Mouse (Mus musculus) neural tube, embryonic 10.5 days (tissue): Measurements from ENCODE around the gene Gbx2.

Experiments used
- DNase-seq: peaks from one replicate; pipeline ENCODE4 v3.0.0-alpha.2; 2017; ENCODE audit warnings: low spot score; ENCODE audit errors: extremely low spot score

Gbx2 gene

GRCm38 (mm10) chr1:89931120-89931519 is at the start of gene Gbx2:
Gbx2 (minus strand) TSS chr1:89931179.
- peak; percentile 93 for DNase-seq

GRCm38 (mm10) chr1:89977261-89977660 is 46.3 kb upstream of the Gbx2 start:
- no peak for DNase-seq

GRCm38 (mm10) chr1:89976411-89976810 is 45.4 kb upstream of the Gbx2 start:
- no peak for DNase-seq

- no peak for DNase-seq
Measured at GRCm38 (mm10) chr1:89974541-89974940, 43.6 kb upstream of the Gbx2 start.

- no peak for DNase-seq
Measured at GRCm38 (mm10) chr1:89971848-89972247, 40.9 kb upstream of the Gbx2 start.

- DNase-seq: no peak
Measured at GRCm38 (mm10) chr1:89969714-89970110, 38.7 kb upstream of the Gbx2 start.

GRCm38 (mm10) chr1:89969072-89969713 is 38.2 kb upstream of the Gbx2 start:
- no peak for DNase-seq

- DNase-seq: peak; percentile 47
Measured at GRCm38 (mm10) chr1:89968111-89968851, 37.3 kb upstream of the Gbx2 start.

GRCm38 (mm10) chr1:89967585-89967984 is 36.6 kb upstream of the Gbx2 start:
- DNase-seq: no peak

- no peak for DNase-seq
Measured at GRCm38 (mm10) chr1:89964426-89964825, 33.4 kb upstream of the Gbx2 start.

- DNase-seq: no peak
Measured at GRCm38 (mm10) chr1:89963296-89963695, 32.3 kb upstream of the Gbx2 start.

- DNase-seq: no peak
Measured at GRCm38 (mm10) chr1:89962092-89962491, 31.1 kb upstream of the Gbx2 start.

- DNase-seq: no peak
Measured at GRCm38 (mm10) chr1:89959393-89959792, 28.4 kb upstream of the Gbx2 start.

- DNase-seq: peak; percentile 80
Measured at GRCm38 (mm10) chr1:89943202-89943601, 12.2 kb upstream of the Gbx2 start.

GRCm38 (mm10) chr1:89942395-89942976 is 11.5 kb upstream of the Gbx2 start:
- no peak for DNase-seq

GRCm38 (mm10) chr1:89941701-89942381 is 10.9 kb upstream of the Gbx2 start:
- DNase-seq: peak; percentile 72

- DNase-seq: peak; percentile 51
Measured at GRCm38 (mm10) chr1:89940961-89941524, 10.1 kb upstream of the Gbx2 start.

- DNase-seq: peak; percentile 97
Measured at GRCm38 (mm10) chr1:89939981-89940726, 9.2 kb upstream of the Gbx2 start.

GRCm38 (mm10) chr1:89939596-89939960 is 8.6 kb upstream of the Gbx2 start:
- DNase-seq: no peak

- DNase-seq: no peak
Measured at GRCm38 (mm10) chr1:89938884-89939595, 8.1 kb upstream of the Gbx2 start.
